Mouse (Mus musculus) WW6 (cell line): ENCODE measurements around the gene Pdrg1.
A peak's percentile ranks its signal among the peaks of the same experiment; 100 is the strongest.

Source experiments
- DNase-seq: peaks from one replicate; pipeline ENCODE4 v3.0.0-alpha.2; 2013; ENCODE audit warnings: low read depth, low spot score

The Pdrg1 gene

GRCm38 (mm10) chr2:153031126-153032082 lies 16.2 kb upstream of the Pdrg1 start, which contains the start of gene Xkr7:
TSS of gene Xkr7 (plus strand) at chr2:153031852.
- DNase-seq = no peak

GRCm38 (mm10) chr2:153030422-153030821 lies 15.2 kb upstream of the Pdrg1 start:
- no peak for DNase-seq

GRCm38 (mm10) chr2:153027501-153027900 lies 12.3 kb upstream of the Pdrg1 start:
- DNase-seq = no peak

- no peak for DNase-seq
Observed at GRCm38 (mm10) chr2:153026052-153026451, 10.8 kb upstream of the Pdrg1 start.

- no peak for DNase-seq
Observed at GRCm38 (mm10) chr2:153022855-153023254, 7.6 kb upstream of the Pdrg1 start.

GRCm38 (mm10) chr2:153021163-153021562 lies 5.9 kb upstream of the Pdrg1 start:
- DNase-seq = no peak

GRCm38 (mm10) chr2:153019355-153019754 lies 4.1 kb upstream of the Pdrg1 start:
- DNase-seq = no peak

GRCm38 (mm10) chr2:153016786-153017185 lies 1.6 kb upstream of the Pdrg1 start:
- DNase-seq = no peak

- no peak for DNase-seq
Observed at GRCm38 (mm10) chr2:153015804-153016203, 577 bp upstream of the Pdrg1 start.

GRCm38 (mm10) chr2:153013724-153014515 lies 1.3 kb downstream of the Pdrg1 start:
- DNase-seq = no peak

- DNase-seq = no peak
Observed at GRCm38 (mm10) chr2:153009192-153009973, 5.8 kb downstream of the Pdrg1 start.

- no peak for DNase-seq
Observed at GRCm38 (mm10) chr2:153005981-153006380, 9.2 kb downstream of the Pdrg1 start.

GRCm38 (mm10) chr2:153003681-153004338 lies 11.4 kb downstream of the Pdrg1 start:
- no peak for DNase-seq

- no peak for DNase-seq
Observed at GRCm38 (mm10) chr2:153002492-153003248, 12.6 kb downstream of the Pdrg1 start.

GRCm38 (mm10) chr2:152997046-152997445 lies 18.2 kb downstream of the Pdrg1 start:
- DNase-seq = no peak

GRCm38 (mm10) chr2:152991529-152991928 lies 23.7 kb downstream of the Pdrg1 start:
- no peak for DNase-seq

GRCm38 (mm10) chr2:152985582-152985981 lies 29.6 kb downstream of the Pdrg1 start:
- no peak for DNase-seq

GRCm38 (mm10) chr2:152976991-152977390 lies 38.2 kb downstream of the Pdrg1 start:
- no peak for DNase-seq

GRCm38 (mm10) chr2:152965555-152965954 lies 49.7 kb downstream of the Pdrg1 start:
- no peak for DNase-seq

- DNase-seq = peak; percentile 62
Observed at GRCm38 (mm10) chr2:152962091-152962793, 53.0 kb downstream of the Pdrg1 start, which contains the start of gene Ttll9. TSS of gene Ttll9 (plus strand) at chr2:152962485.
